Mouse (Mus musculus): ENCODE measurements at regions not wholly inside any gene's neighbourhood (a gene's known extent, or its start where the extent isn't known, plus 50 kb on each side); places are given as distances from the start of the nearest gene placed in this dataset.

- TF ChIP-seq GATA1 (IDR thresholded peaks at IDR 0.05; ENCODE audit: borderline replicate concordance, low read length) = no peak
- TF ChIP-seq FLI1 (IDR thresholded peaks at IDR 0.05; ENCODE audit: low read length) = no peak
Observed at GRCm38 (mm10) chrX:99246051-99246450, 110.1 kb downstream of the Efnb1 start.
